25 mouse cellular contexts compared by ENCODE assay signal in genomic region chr7:122998189-122998588, GRCm38 (mm10). TPM values are rescaled to one million over a fixed set of nuclear protein-coding genes. Genes with fewer than 3 reads are reported as not detected.
DNase-seq lines count a peak whose midpoint lies in the region; ATAC-seq and TF ChIP-seq lines count a peak whose summit lies in the region.
"Had no signal": no experiment of that assay in that cellular context is flagged by ENCODE, and none has a peak within 500 bp of the region (broad histone marks: within the 10 kb centered on the region; RNA-seq: fewer than 3 reads in every experiment).

No protein-coding gene starts in this region.

- ATAC-seq in hindbrain, postnatal 0 days: no peak
- no peak for ATAC-seq in hindbrain, embryonic 14.5 days (ENCODE audit: low FRiP score)
- no peak for ATAC-seq in midbrain, postnatal 0 days (ENCODE audit: low FRiP score)
- no peak for ATAC-seq in midbrain, embryonic 11.5 days (ENCODE audit: low FRiP score)
- no peak for ATAC-seq in liver, embryonic 12.5 days
- ATAC-seq: CD4-positive, CD25-positive, alpha-beta regulatory T cell, adult 4 months; forebrain, embryonic 15.5 days had no signal

- H3K9ac ChIP-seq in hindbrain, postnatal 0 days (replicated peaks; ENCODE audit: low read length): no peak overlapping the region
- no peak overlapping the region for H3K9ac ChIP-seq in hindbrain, embryonic 14.5 days
- no peak overlapping the region for H3K9ac ChIP-seq in midbrain, postnatal 0 days (replicated peaks; ENCODE audit: low read length, poor library complexity, severe bottlenecking)
- no peak overlapping the region for H3K9ac ChIP-seq in midbrain, embryonic 11.5 days (ENCODE audit: low read length)
- no peak overlapping the region for H3K9ac ChIP-seq in liver, embryonic 12.5 days
- H3K9ac ChIP-seq: embryonic facial prominence, embryonic 13.5 days; forebrain, embryonic 12.5 days; forebrain, embryonic 15.5 days; heart, embryonic 13.5 days; hindbrain, embryonic 15.5 days had no signal

- H3K27ac ChIP-seq in hindbrain, postnatal 0 days: no peak overlapping the region
- H3K27ac ChIP-seq in hindbrain, embryonic 14.5 days: no peak overlapping the region
- H3K27ac ChIP-seq in left cerebral cortex, adult 2 months: no peak overlapping the region
- no peak overlapping the region for H3K27ac ChIP-seq in midbrain, postnatal 0 days (ENCODE audit: low read depth, low read length)
- no peak overlapping the region for H3K27ac ChIP-seq in midbrain, embryonic 11.5 days (ENCODE audit: low read depth, low read length)
- no peak overlapping the region for H3K27ac ChIP-seq in liver, embryonic 12.5 days
- H3K27ac ChIP-seq: embryonic facial prominence, embryonic 10.5 days; embryonic facial prominence, embryonic 13.5 days; forebrain, embryonic 12.5 days; forebrain, embryonic 15.5 days; heart, embryonic 13.5 days; hindbrain, embryonic 15.5 days had no signal

- no peaks in the 10 kb centered on the region for H3K9me3 ChIP-seq in hindbrain, postnatal 0 days (ENCODE audit: low read length)
- H3K9me3 ChIP-seq in hindbrain, embryonic 14.5 days (ENCODE audit: control insufficient read depth, low read length): no peaks in the 10 kb centered on the region
- H3K9me3 ChIP-seq in midbrain, postnatal 0 days (ENCODE audit: low read length): no peaks in the 10 kb centered on the region
- no peaks in the 10 kb centered on the region for H3K9me3 ChIP-seq in midbrain, embryonic 11.5 days (ENCODE audit: control insufficient read depth, low read length)
- H3K9me3 ChIP-seq in liver, embryonic 12.5 days (replicated peaks): no peaks in the 10 kb centered on the region
- H3K9me3 ChIP-seq: embryonic facial prominence, embryonic 10.5 days; embryonic facial prominence, embryonic 13.5 days; forebrain, embryonic 12.5 days; forebrain, embryonic 15.5 days; heart, embryonic 13.5 days; hindbrain, embryonic 15.5 days had no signal

- intact Hi-C loops in left cerebral cortex, adult 2 months (cut with DNase I): loop anchor here (5.0 kb wide), 1 partner anchor 184 kb away; no protein-coding TSS in a partner anchor
- intact Hi-C loops in left cerebral cortex, postnatal 36 days (cut with DNase I): no loop called here

- WGBS in hindbrain, postnatal 0 days: 71% methylated on average over 3 of the region's 3 CpGs
- WGBS in hindbrain, embryonic 14.5 days: 83% methylated on average over 3 of the region's 3 CpGs
- WGBS in midbrain, postnatal 0 days: 80% methylated on average over 3 of the region's 3 CpGs
- 94% methylated on average over 3 of the region's 3 CpGs for WGBS in midbrain, embryonic 11.5 days
- WGBS in liver, embryonic 12.5 days (ENCODE audit: insufficient replicate concordance): 89% methylated on average over 3 of the region's 3 CpGs

- DNase-seq in hindbrain, postnatal 0 days (ENCODE audit: low spot score): peak; percentile 33
- DNase-seq in hindbrain, embryonic 14.5 days (ENCODE audit: low spot score): no peak
- no peak for DNase-seq in left cerebral cortex, adult 2 months (ENCODE audit: extremely low spot score in 1 of 2, low spot score in 2 of 2)
- DNase-seq in left cerebral cortex, postnatal 36 days (ENCODE audit: low spot score in 2 of 2): no peak
- no peak for DNase-seq in midbrain, postnatal 0 days (ENCODE audit: low spot score)
- no peak for DNase-seq in midbrain, embryonic 11.5 days (ENCODE audit: low spot score, missing footprints)
- DNase-seq: adrenal gland, adult 2 months; adrenal gland, postnatal 14 days; cerebellum, adult 11-12 months; cerebellum, adult 8-10 months; cerebellum, postnatal 10 days; cerebellum, postnatal 36 days; embryo, embryonic 11 days; gastrocnemius, postnatal 14 days; heart, postnatal 14 days; heart, postnatal 4 days had no signal

- peak; percentile 27; the same call in 1 of the 2 replicates for TF ChIP-seq CTCF in hindbrain, postnatal 0 days (IDR thresholded peaks at IDR 0.05; ENCODE audit: low read depth)
- TF ChIP-seq CTCF in left cerebral cortex, adult 2 months (IDR thresholded peaks at IDR 0.05): peak; percentile 18
- peak; percentile 52 for TF ChIP-seq CTCF in midbrain, postnatal 0 days (IDR thresholded peaks at IDR 0.05)

- H3K4me3 ChIP-seq in hindbrain, postnatal 0 days (ENCODE audit: low read length): no peak overlapping the region
- H3K4me3 ChIP-seq in hindbrain, embryonic 14.5 days (replicated peaks; ENCODE audit: low read length): no peak overlapping the region
- H3K4me3 ChIP-seq in left cerebral cortex, adult 2 months: no peak overlapping the region
- H3K4me3 ChIP-seq in midbrain, postnatal 0 days (ENCODE audit: low read depth, low read length): no peak overlapping the region
- H3K4me3 ChIP-seq in midbrain, embryonic 11.5 days (ENCODE audit: low read depth, low read length): no peak overlapping the region
- H3K4me3 ChIP-seq in liver, embryonic 12.5 days: no peak overlapping the region
- H3K4me3 ChIP-seq: embryonic facial prominence, embryonic 10.5 days; embryonic facial prominence, embryonic 13.5 days; erythroblast, embryonic 14.5 days; forebrain, embryonic 12.5 days; forebrain, embryonic 15.5 days; heart, embryonic 13.5 days; hindbrain, embryonic 15.5 days had no signal

- peaks cover 57% of the 10 kb centered on the region for H3K36me3 ChIP-seq in hindbrain, postnatal 0 days (ENCODE audit: insufficient read depth, low read length)
- peaks cover 96% of the 10 kb centered on the region for H3K36me3 ChIP-seq in hindbrain, embryonic 14.5 days (replicated peaks; ENCODE audit: control insufficient read depth, insufficient read depth)
- peaks cover 47% of the 10 kb centered on the region for H3K36me3 ChIP-seq in midbrain, postnatal 0 days (ENCODE audit: insufficient read depth, low read length)
- peaks cover 46% of the 10 kb centered on the region for H3K36me3 ChIP-seq in midbrain, embryonic 11.5 days (ENCODE audit: control insufficient read depth, insufficient read depth, low read length)
- H3K36me3 ChIP-seq in liver, embryonic 12.5 days: peaks cover 95% of the 10 kb centered on the region

- no peak overlapping the region for H3K4me2 ChIP-seq in hindbrain, postnatal 0 days (ENCODE audit: low read depth, low read length)
- no peak overlapping the region for H3K4me2 ChIP-seq in hindbrain, embryonic 14.5 days (replicated peaks)
- H3K4me2 ChIP-seq in midbrain, postnatal 0 days (ENCODE audit: low read depth, low read length, poor library complexity, severe bottlenecking): no peak overlapping the region
- no peak overlapping the region for H3K4me2 ChIP-seq in midbrain, embryonic 11.5 days
- no peak overlapping the region for H3K4me2 ChIP-seq in liver, embryonic 12.5 days
- H3K4me2 ChIP-seq: embryonic facial prominence, embryonic 13.5 days; forebrain, embryonic 12.5 days; forebrain, embryonic 15.5 days; heart, embryonic 13.5 days; hindbrain, embryonic 15.5 days had no signal

- H3K27me3 ChIP-seq in hindbrain, postnatal 0 days (ENCODE audit: insufficient read depth, low read length): no peaks in the 10 kb centered on the region
- no peaks in the 10 kb centered on the region for H3K27me3 ChIP-seq in hindbrain, embryonic 14.5 days (ENCODE audit: control insufficient read depth, insufficient read depth, low read length)
- H3K27me3 ChIP-seq in midbrain, postnatal 0 days (ENCODE audit: insufficient read depth, low read length): no peaks in the 10 kb centered on the region
- no peaks in the 10 kb centered on the region for H3K27me3 ChIP-seq in midbrain, embryonic 11.5 days (ENCODE audit: control insufficient read depth, insufficient read depth, low read length)
- H3K27me3 ChIP-seq in liver, embryonic 12.5 days (replicated peaks): no peaks in the 10 kb centered on the region
- H3K27me3 ChIP-seq: embryonic facial prominence, embryonic 13.5 days; forebrain, embryonic 12.5 days; forebrain, embryonic 15.5 days; heart, embryonic 13.5 days; hindbrain, embryonic 15.5 days had no signal

- H3K4me1 ChIP-seq in hindbrain, postnatal 0 days (ENCODE audit: insufficient read depth, low read length): no peaks in the 10 kb centered on the region
- no peaks in the 10 kb centered on the region for H3K4me1 ChIP-seq in hindbrain, embryonic 14.5 days (replicated peaks; ENCODE audit: control insufficient read depth, insufficient read depth, low read length)
- H3K4me1 ChIP-seq in midbrain, postnatal 0 days (ENCODE audit: insufficient read depth, low read length): no peaks in the 10 kb centered on the region
- no peaks in the 10 kb centered on the region for H3K4me1 ChIP-seq in midbrain, embryonic 11.5 days (ENCODE audit: control insufficient read depth, insufficient read depth, low read length)
- H3K4me1 ChIP-seq in liver, embryonic 12.5 days: no peaks in the 10 kb centered on the region
- H3K4me1 ChIP-seq: embryonic facial prominence, embryonic 10.5 days; embryonic facial prominence, embryonic 13.5 days; forebrain, embryonic 12.5 days; heart, embryonic 13.5 days; hindbrain, embryonic 15.5 days had no signal

RNA-seq across cellular contexts. Expression of gene Rbbp6, which starts 32.7 kb away (rescaled TPM):
- 27.0 and 39.4 TPM in 2 replicates for total RNA-seq in hindbrain, postnatal 0 days (2014; rRNA removed)
- polyA plus RNA-seq in hindbrain, postnatal 0 days (2015; fragmentation: Nextera tagmentation; extraction: Ambion mirVana): 18.3 and 20.0 TPM in 2 replicates
- polyA plus RNA-seq in hindbrain, embryonic 14.5 days (2014; fragmentation: Nextera tagmentation; extraction: Ambion mirVana): 28.9 and 31.0 TPM in 2 replicates
- total RNA-seq in left cerebral cortex, adult 2 months (2021): 10 to 100 TPM; 67.7 to 70.8 TPM
- 10 to 100 TPM; 56.3 to 71.0 TPM for total RNA-seq in left cerebral cortex, postnatal 36 days (2021)
- 33.7 and 42.9 TPM in 2 replicates for total RNA-seq in midbrain, postnatal 0 days (2014; rRNA removed)
- 17.3 and 22.9 TPM in 2 replicates for polyA plus RNA-seq in midbrain, postnatal 0 days (2015; fragmentation: Nextera tagmentation; extraction: Ambion mirVana)
- polyA plus RNA-seq in midbrain, embryonic 11.5 days (2014; fragmentation: Nextera tagmentation; extraction: Ambion mirVana): 32.8 and 38.1 TPM in 2 replicates
- polyA plus RNA-seq in liver, embryonic 12.5 days (2016; fragmentation: Nextera tagmentation; extraction: Ambion mirVana): 15.8 and 17.6 TPM in 2 replicates
